Mouse (Mus musculus) gastrocnemius, adult 2 months (tissue): ENCODE data around the gene Mmp19. TPM values are rescaled to one million over a fixed set of nuclear protein-coding genes. Genes with fewer than 3 reads are reported as not detected.
"Not testable (repeated sequence)": the region's sequence is repeated elsewhere in the genome, so short reads cannot be mapped to it uniquely, and the experiment has no call there.

ENCODE experiments used
- DNase-seq: peaks from one replicate; pipeline ENCODE4 v3.0.0; 2022
- H3K27ac ChIP-seq: fragments of 200-600 bp; 2 replicates; pipeline ENCODE4 v1.8.1; 2022; ENCODE audit warnings: mild to moderate bottlenecking
- H3K4me3 ChIP-seq: fragments of 200-600 bp; 2 replicates; pipeline ENCODE4 v1.8.1; 2022; ENCODE audit warnings: mild to moderate bottlenecking, moderate library complexity
- CTCF ChIP-seq: fragments of 200-600 bp; IDR thresholded peaks from 2 replicates; pipeline ENCODE4 v1.8.1; 2022; ENCODE audit warnings: antibody characterized with exemption, mild to moderate bottlenecking, moderate library complexity
- intact Hi-C: fragments of 180-260 bp; cut with DNase I; formaldehyde crosslinking; loops from one replicate; pipeline ENCODE4 v1.15.1; 2025
- total RNA-seq, 2 experiments: library from RNA; stranded (reverse); gene quantifications; 2 replicates each; pipeline ENCODE4 v1.2.3; 2021

Mmp19 gene
- total RNA-seq, 2 experiments from 2014 or later: 1.0 to 1.5 TPM

GRCm38 (mm10) chr10:128803771-128804270 lies 13.1 kb downstream of the Mmp19 start, which contains the start of gene Dnajc14:
Gene Dnajc14 (plus strand): TSS chr10:128804062.
- Histone ChIP-seq H3K27ac (peak within 1 kb of the TSS; percentile 94), H3K4me3 (peak within 1 kb of the TSS; percentile 92)
- DNase-seq: peak; percentile 71
- intact Hi-C loops: loop anchor here (2.0 to 10.0 kb wide), 2 partner anchors 55 to 179 kb away; partner anchors contain the start of gene Rps26
- no peak for TF ChIP-seq CTCF

- Histone ChIP-seq H3K27ac (peak within 1 kb of the TSS; percentile 94), H3K4me3 (peak within 1 kb of the TSS; percentile 92)
- intact Hi-C loops: loop anchor here (2.0 to 10.0 kb wide), 2 partner anchors 56 to 180 kb away; partner anchors contain the start of gene Rps26
- DNase-seq: peak; percentile 64
- no peak for TF ChIP-seq CTCF
Measured at GRCm38 (mm10) chr10:128804271-128805091, 13.8 kb downstream of the Mmp19 start, which contains the start of gene Tmem198b. Gene Tmem198b (minus strand): TSS chr10:128804370.

- peak; percentile 44; the same call in 1 of the 2 replicates for TF ChIP-seq CTCF
- Histone ChIP-seq H3K27ac (peak overlapping the region; percentile 94), H3K4me3 (peak overlapping the region; percentile 92)
- DNase-seq: peak; percentile 98
- intact Hi-C loops: loop anchor here (2.0 to 10.0 kb wide), 2 partner anchors 57 to 181 kb away; partner anchors contain the start of gene Rps26
Measured at GRCm38 (mm10) chr10:128805092-128806000, 14.6 kb downstream of the Mmp19 start.

GRCm38 (mm10) chr10:128806086-128806485 lies 15.4 kb downstream of the Mmp19 start:
- Histone ChIP-seq H3K4me3 (peak overlapping the region; percentile 92), H3K27ac (peak overlapping the region; percentile 94)
- DNase-seq: no peak
- no peak for TF ChIP-seq CTCF
- intact Hi-C loops: loop anchor here (10.0 kb wide), 1 partner anchor 181 kb away; the partner anchor contains the start of gene Rps26

- peak overlapping the region; percentile 94; the same call in 1 of the 2 replicates for H3K27ac ChIP-seq
- no peak for TF ChIP-seq CTCF
- intact Hi-C loops: loop anchor here (10.0 kb wide), 1 partner anchor 182 kb away; the partner anchor contains the start of gene Rps26
- no peak for DNase-seq
- H3K4me3 ChIP-seq: peak overlapping the region; percentile 92
Measured at GRCm38 (mm10) chr10:128807018-128807417, 16.3 kb downstream of the Mmp19 start.

- no peak for DNase-seq
- Histone ChIP-seq H3K27ac (no peak within 1 kb of the TSS), H3K4me3 (no peak within 1 kb of the TSS)
- intact Hi-C loops: no loop called here
- no peak for TF ChIP-seq CTCF
Measured at GRCm38 (mm10) chr10:128817033-128817432, 26.3 kb downstream of the Mmp19 start, which contains the start of gene Sarnp. Gene Sarnp (plus strand): TSS chr10:128817333.

- intact Hi-C loops: no loop called here
- H3K27ac ChIP-seq: no peak overlapping the region
- no peak overlapping the region for H3K4me3 ChIP-seq
- DNase-seq: no peak
- TF ChIP-seq CTCF: no peak
Measured at GRCm38 (mm10) chr10:128820217-128820616, 29.5 kb downstream of the Mmp19 start.

GRCm38 (mm10) chr10:128821358-128822056 lies 30.8 kb downstream of the Mmp19 start, which contains the start of gene Ormdl2:
Gene Ormdl2 (minus strand): TSS chr10:128821645.
- Histone ChIP-seq H3K27ac (peak within 1 kb of the TSS; percentile 96), H3K4me3 (peak within 1 kb of the TSS; percentile 99)
- peak; percentile 99 for DNase-seq
- no peak for TF ChIP-seq CTCF
- intact Hi-C loops: no loop called here

GRCm38 (mm10) chr10:128822135-128822534 lies 31.4 kb downstream of the Mmp19 start:
- no peak for TF ChIP-seq CTCF
- Histone ChIP-seq H3K27ac (peak overlapping the region; percentile 96), H3K4me3 (peak overlapping the region; percentile 99)
- DNase-seq: no peak
- intact Hi-C loops: no loop called here

- peak overlapping the region; percentile 99 for H3K4me3 ChIP-seq
- peak; percentile 23; the same call in 1 of the 2 replicates for TF ChIP-seq CTCF
- intact Hi-C loops, DNase-seq, H3K27ac ChIP-seq: not testable (repeated sequence)
Measured at GRCm38 (mm10) chr10:128823087-128823486, 32.4 kb downstream of the Mmp19 start.

- intact Hi-C loops: no loop called here
- DNase-seq: no peak
- Histone ChIP-seq H3K27ac (no peak overlapping the region), H3K4me3 (no peak overlapping the region)
- TF ChIP-seq CTCF: no peak
Measured at GRCm38 (mm10) chr10:128823821-128824220, 33.1 kb downstream of the Mmp19 start.

GRCm38 (mm10) chr10:128837400-128837799 lies 46.7 kb downstream of the Mmp19 start:
- TF ChIP-seq CTCF: peak; percentile 33; the same call in 1 of the 2 replicates
- H3K4me3 ChIP-seq: no peak overlapping the region
- no peak for DNase-seq
- H3K27ac ChIP-seq: no peak overlapping the region
- intact Hi-C loops: no loop called here
